Mouse (Mus musculus) lung, postnatal 0 days (tissue): ENCODE measurements around the gene Dab2ip.

Source experiments
- CTCF ChIP-seq: IDR thresholded peaks from 2 replicates; pipeline ENCODE4 v1.5.1; 2016; ENCODE audit warnings: antibody characterized with exemption, mild to moderate bottlenecking
- EP300 ChIP-seq: IDR thresholded peaks from 2 replicates; pipeline ENCODE4 v1.6.1; 2016; ENCODE audit warnings: antibody characterized with exemption, mild to moderate bottlenecking, control low read depth

- TF ChIP-seq CTCF: no peak
- no peak for TF ChIP-seq EP300
Measured at GRCm38 (mm10) chr2:35673181-35673580, 115.1 kb downstream of the Dab2ip start.
